Mouse (Mus musculus): ENCODE measurements around the gene Ddx17. TPM values are rescaled to one million over a fixed set of nuclear protein-coding genes. Genes with fewer than 3 reads are reported as not detected.

The Ddx17 gene
- total RNA-seq, 2 experiments from 2014 or later = 304 to 309 TPM

Small RNA genes lying within 50 kb of the gene (microRNA-seq; reads per million reads assigned to microRNA genes)
- gene Gm27903 = 0 reads per million in 2 experiments

Other genes starting within 250 kb of the Ddx17 start
- gene Pla2g6, start 218.4 kb downstream of the Ddx17 start, total RNA-seq (2021) = 10 to 100 TPM; 18.4 to 21.2 TPM
- 1 to 10 TPM; 1.8 to 2.8 TPM for gene Maff, start 200.1 kb downstream of the Ddx17 start, total RNA-seq (2021)
- gene Tmem184b, start 143.2 kb downstream of the Ddx17 start, total RNA-seq (2021) = 10 to 100 TPM; 71.3 to 74.8 TPM
- 100 to 1,000 TPM; 135 to 149 TPM for gene Csnk1e, start 91.2 kb downstream of the Ddx17 start, total RNA-seq (2021)
- 100 to 1,000 TPM; 184 TPM for gene Kcnj4, start 41.5 kb downstream of the Ddx17 start, total RNA-seq (2021)
- under 1 TPM; 0.35 to 0.63 TPM for gene Kdelr3, start 30.3 kb downstream of the Ddx17 start, total RNA-seq (2021)
- gene Dmc1, start 58.4 kb upstream of the Ddx17 start, total RNA-seq (2021) = under 1 TPM; 0.37 to 0.53 TPM
- gene Fam227a, start 112.2 kb upstream of the Ddx17 start, total RNA-seq (2021) = 10 to 100 TPM in 1 of 2 experiments, 1 to 10 TPM in 1; 9.3 to 10.0 TPM
- 10 to 100 TPM; 42.4 to 47.0 TPM for gene Cby1, start 112.5 kb upstream of the Ddx17 start, total RNA-seq (2021)
- 100 to 1,000 TPM; 102 to 108 TPM for gene Tomm22, start 124.1 kb upstream of the Ddx17 start, total RNA-seq (2021)
- gene Josd1, start 141.2 kb upstream of the Ddx17 start, total RNA-seq (2021) = 10 to 100 TPM; 65.8 to 71.5 TPM
- gene Gtpbp1, start 144.1 kb upstream of the Ddx17 start, total RNA-seq (2021) = 10 to 100 TPM; 52.7 to 53.4 TPM
- 10 to 100 TPM; 46.7 to 49.4 TPM for gene Sun2, start 195.8 kb upstream of the Ddx17 start, total RNA-seq (2021)
- gene Dnal4, start 231.1 kb upstream of the Ddx17 start, total RNA-seq (2021) = 10 to 100 TPM; 53.0 to 56.9 TPM